Mouse (Mus musculus): ENCODE measurements around the gene Sema6d.

- TF ChIP-seq CTCF (IDR thresholded peaks at IDR 0.05; ENCODE audit: low read depth) (no peak), EP300 (IDR thresholded peaks at IDR 0.05; ENCODE audit: low read depth) (no peak)
Observed at GRCm38 (mm10) chr2:124271156-124271555, 181.4 kb downstream of the Sema6d start.
